Mouse (Mus musculus) fat pad, adult 2 months (tissue): Measurements from ENCODE around the gene Cnih3.
A peak's percentile ranks its signal among the peaks of the same experiment; 100 is the strongest.

Experiments used
- DNase-seq: peaks from one replicate; pipeline ENCODE4 v3.0.0-alpha.2; 2011; ENCODE audit warnings: low read depth, low spot score; ENCODE audit errors: extremely low read depth

Gene Cnih3

DNA sequence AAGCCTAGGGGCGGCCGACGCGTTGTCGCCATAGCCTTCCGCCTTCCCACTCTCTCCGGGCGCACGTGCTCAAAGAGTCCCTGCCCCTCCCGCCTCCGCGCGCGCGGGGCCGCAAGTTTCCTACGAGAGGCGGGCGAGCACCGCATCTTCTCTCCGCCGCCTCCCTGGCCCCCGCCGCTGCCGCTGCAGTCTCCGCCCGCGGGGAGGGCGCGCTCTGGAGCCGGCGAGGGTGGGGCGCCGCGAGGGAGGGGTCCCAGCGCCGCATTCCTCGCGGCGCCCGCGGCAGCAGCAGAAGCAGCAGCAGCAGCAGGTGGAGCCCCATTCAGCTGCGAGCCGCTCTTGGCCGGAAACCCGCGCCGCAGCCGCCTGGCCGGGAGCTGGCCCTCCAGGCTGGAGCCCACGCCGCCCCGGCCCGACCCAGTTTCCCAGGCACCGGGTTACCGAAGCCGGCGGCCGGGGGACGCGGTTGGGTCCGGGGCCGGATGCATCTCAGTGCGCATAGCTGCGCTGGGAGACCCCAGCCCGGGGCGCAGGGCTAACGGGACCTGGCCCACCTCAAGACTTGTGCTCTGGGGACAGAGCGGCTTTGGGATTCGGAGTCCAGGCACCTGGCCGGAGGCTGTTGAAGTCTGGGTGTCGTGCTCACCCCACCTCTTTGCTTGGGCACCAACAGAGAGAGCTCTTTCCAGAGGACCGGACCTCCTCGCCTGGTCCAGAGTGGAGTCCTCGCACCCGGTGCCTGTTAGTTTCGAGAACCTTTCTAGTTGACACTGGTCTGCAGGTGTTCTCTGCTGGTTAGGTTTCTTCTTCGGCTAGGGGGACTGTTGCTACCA lies at the start of gene Cnih3:
TSS of gene Cnih3 (plus strand) at position 262 of the 833 bp plus-strand sequence.
- DNase-seq, result no peak

DNA sequence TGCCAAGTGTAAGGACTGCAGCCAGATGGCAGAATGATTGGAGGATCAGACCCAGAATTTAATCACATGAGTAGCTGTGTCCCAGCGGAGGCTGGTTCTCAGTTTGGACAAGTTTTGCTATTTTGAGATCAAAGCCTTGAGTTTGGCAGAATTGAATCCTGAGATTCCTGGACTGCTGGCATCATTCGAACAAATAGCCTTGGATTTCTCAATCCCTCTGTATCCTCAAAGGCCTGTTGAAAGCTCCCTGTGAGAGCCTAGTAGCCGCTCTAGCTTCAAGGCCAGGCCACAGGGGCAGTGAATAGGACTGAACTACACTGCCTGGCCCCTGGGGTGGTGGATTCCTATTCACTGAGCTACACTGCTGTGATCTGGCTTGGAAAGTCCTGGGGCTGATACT lies 44.4 kb upstream of the Cnih3 start:
- no peak for DNase-seq

DNA sequence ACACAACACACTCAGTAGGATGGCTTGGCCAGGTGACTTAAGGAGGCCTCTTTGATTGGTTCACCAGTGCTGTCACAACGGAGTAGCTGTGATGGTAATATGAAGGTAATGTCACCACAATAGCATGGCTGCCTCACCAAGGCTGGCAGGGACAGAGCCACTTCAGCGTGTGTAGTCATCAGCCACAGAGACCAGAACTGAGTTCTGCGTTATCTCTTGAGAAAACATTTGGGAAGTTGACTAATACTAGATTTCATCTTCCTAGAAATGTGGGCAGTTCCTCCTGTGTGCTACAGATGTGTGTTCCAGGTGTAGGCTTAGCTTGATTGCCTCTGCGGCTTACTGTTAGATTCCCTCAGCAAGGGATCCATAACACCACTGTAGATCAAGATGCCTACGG lies 41.7 kb upstream of the Cnih3 start:
- DNase-seq, result no peak

DNA sequence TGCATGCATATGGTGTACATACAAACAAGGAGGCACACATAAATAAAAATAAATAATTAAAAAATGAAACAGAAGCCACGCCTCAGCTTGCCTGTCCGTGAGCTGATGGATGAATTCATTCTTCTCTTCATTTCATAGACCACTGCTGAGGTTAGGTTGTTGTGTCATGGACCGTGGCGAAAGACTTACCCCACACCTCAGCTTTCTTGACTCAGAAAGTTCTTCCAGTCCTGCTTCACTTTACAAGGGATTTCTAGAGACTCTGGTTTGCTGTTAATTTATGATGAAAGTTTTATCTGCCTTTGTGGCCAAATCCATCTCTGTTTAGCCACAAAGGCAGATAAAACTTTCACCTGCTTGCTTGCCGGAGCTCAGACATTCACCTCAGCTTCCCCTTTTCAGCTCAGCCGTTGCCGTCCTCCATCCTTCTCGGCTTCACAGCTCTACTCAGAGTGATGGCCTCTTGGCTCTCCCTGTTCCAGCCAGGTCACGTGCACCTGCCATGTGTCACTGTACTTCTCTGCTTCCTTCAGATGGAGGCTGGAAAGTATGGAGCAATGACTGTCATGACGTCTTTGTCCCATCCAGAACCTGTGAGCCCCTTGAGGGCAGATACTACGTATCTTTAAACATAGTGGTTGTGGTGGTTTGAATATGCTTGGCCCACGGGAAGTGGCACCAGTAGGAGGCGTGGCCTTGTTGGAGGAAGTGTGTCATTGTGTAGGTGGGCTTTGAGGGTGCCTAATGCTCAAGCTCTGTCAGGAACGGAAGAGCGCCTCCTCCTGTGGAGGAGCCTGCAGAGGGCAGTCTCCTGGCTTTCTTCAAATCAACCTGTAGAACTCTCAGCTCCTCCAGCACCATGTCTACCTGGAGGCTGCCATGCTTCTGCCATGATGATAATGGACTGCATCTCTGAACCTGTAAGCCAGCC lies 40.0 kb upstream of the Cnih3 start:
- DNase-seq, result no peak

DNA sequence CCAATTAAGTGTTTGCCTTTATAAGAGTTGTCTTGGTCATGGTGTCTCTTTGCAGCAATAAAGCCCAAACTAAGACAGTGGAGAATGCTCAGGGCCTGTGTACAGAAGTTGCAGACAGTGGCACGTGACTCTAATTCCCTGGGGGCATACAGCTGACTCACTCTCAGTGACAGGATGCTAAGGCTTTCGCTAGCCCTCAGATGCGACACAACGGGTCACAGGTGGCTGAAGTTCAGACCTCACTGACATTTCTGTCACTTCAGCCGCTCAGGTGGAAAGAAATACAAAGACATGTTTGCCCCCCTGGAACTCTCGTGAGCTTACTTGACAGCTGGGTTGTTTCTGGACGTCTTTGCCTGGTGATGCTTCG lies 39.4 kb upstream of the Cnih3 start:
- no peak for DNase-seq

DNA sequence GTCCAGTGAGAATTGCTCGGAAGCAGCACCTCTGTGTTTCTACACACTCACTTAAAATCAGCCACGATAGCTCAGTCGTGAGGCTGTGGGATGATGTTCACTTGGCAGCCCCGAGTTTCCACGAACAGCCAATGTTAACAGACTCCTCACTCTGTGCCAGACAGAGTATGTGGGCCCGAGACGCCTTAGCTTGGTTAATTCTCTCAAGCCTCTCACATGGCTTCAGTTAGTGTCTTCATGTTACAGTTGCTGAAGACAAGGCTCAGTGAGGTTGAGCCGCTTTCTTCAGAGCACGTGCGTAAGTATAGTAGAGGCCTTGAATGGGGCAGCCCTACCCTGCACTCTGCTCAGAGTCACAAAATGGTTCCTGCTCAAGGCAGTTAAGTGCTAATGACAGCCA lies 38.1 kb upstream of the Cnih3 start:
- DNase-seq, result no peak

DNA sequence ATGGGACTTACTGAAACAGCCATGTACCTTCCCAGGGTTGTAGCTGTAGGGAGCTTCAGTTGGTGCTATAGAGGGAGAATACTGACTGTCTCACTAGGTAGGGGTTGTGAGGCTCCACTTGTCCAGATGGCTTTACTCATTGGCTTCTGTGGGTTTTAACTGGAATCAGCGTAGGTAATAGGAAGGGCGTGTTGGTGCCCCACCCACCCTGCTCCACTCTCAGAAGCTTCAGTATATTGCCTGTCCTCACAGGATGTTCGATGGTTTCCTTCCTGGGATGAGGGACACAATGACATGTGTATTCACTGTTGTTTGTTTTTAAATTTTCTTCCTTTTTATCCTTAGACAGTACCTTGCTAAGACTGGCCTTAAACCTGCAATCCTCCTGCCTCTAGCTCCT lies 37.1 kb upstream of the Cnih3 start:
- DNase-seq, result no peak

DNA sequence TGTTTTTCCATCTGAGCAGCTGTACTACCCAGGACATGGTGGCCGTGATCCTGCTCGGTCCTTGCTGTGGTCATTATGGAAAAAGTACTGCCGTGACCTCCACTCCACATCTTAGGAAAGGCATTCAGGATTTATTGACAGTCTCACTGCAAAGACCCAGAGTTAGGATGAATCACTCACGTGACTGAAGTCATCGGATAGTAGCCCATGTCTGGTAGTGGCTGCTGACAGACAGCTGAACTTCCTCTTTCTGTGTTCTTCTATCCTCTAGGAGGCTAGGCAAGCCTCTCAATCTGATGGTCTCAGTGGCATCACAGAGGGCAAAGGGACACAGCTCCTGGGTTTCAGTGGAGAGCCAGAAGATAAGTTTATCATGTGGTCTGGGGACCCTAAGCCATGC lies 35.9 kb upstream of the Cnih3 start:
- DNase-seq, result no peak

DNA sequence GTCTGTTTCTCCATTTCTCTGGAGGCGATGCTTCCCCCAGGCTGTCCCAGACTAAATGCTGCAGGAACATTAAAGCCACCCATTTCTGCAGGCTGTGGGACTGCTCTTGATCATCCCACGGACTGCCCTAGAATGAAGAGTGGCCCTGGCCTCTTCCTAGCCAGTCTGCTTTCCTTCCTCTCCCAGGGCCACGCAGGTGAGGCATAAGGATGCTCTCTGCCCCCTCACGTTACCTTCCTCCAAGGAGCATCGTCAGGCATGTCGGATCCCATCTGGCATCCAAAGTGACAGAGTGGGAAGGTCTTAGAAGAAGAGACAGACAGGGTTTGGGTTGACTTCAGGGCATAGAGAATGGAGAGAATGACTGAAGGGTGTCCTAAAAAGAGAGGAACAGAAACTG lies 33.0 kb upstream of the Cnih3 start:
- DNase-seq, result no peak

DNA sequence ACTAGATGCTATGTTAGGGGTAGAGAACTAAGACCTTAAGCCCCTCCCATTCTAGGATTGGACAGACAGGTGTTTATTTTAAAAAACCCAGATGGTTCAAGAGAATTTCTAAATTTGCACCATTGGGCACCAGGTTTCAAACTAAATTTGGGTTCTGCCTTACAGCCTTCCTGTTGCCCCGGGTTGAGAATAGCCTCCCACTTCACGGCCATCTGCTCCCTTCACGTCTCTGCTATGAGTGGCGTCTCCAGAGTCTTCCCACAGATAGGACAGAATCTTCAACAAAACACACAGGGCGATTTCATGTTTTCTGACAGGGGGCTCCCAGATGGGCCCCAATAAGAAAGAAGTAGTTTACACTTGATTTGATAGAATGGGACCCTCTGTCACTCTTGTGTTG lies 31.3 kb upstream of the Cnih3 start:
- DNase-seq, result no peak

DNA sequence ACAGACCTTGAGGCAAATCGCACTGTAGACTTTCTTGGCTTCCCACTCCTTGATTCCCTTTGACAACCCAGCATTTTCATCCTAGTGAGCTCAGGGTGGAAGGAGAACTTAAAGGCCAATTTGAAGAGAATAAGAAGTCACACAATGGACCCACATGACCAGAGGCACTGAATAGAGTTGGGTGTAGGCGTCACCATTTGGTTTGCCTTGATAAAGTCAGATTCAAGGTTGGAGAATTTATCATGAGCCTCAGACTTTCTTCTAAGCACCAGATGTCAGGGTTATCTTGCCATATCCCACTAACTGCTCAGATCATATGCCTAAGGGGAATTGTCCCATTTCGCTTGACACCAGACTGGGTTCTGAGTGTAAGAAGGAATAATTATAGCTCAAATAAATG lies 29.3 kb upstream of the Cnih3 start:
- no peak for DNase-seq

DNA sequence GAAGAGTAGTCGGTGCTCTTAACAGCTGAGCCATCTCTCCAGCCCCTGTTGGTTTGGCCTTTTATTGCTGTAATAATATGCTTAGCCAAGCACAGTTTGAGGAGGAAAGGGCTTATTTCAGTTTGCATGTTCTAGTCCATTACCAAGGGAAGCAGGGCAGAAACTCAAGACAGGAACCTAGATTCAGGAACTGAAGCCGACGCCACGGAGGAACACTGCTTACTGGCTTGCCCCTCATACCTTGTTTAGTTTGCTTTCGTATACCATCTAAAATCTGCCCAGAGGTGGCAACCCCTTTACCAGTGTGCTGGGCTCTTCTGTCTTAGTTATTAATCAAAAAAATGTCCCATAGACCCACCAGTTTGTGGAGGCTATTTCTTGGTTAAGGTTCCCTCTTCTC lies 25.3 kb upstream of the Cnih3 start:
- no peak for DNase-seq

DNA sequence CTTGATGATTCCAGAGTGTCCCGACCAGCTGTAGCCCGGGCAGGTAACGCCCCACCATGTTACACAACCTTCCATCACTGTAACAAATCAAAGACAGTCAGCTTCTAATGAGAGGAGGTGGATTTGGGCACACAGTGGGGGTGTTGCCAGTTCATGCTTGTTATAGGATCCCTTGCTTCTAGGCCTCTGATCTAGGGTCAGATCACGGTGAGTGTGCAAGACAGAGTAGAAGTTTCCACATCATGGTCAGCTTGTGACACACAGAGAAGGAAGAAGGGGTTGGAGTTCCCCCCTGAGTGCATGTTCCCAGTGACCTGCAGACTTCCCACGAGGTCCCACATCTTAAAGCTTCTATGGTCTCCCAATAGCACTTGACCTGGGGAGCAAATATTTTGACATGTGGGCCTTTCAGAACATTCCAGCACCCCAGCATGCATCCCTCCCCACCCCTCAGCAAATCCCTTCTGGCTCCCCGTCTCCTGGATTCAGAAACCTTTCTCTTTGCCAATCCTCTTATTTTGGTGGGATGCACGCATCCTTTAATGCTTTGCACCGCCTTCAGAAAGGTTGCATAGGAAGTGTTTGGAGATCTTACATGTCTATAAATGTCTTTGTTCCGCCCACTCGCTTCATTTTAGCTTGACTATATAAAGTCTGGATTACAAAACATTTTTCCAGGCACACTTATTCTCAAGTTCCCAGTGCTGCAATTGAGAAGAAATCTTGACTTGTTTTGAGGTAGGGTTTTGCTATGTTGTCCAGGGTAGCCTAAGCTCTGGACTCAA lies 24.6 kb upstream of the Cnih3 start:
- DNase-seq, result peak; percentile 42

DNA sequence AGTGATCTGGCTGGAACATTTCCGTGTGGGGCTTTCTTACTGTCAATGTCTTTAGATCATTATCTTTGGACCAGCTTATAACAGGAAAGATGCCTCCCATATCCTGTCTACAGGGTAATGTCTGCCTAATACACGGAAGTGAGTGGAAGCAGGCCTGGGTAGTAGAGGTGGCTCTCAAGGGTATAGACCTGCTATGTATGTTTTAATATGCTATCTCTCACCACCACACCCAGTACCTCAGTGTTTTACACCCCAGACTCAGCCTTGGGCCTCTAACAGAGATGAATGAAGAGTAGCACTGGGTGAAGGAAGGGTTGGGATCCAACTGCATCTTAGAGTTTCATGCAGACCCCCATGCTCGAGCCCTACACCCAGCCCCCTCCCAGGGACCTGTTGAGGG lies 23.3 kb upstream of the Cnih3 start:
- DNase-seq, result no peak

DNA sequence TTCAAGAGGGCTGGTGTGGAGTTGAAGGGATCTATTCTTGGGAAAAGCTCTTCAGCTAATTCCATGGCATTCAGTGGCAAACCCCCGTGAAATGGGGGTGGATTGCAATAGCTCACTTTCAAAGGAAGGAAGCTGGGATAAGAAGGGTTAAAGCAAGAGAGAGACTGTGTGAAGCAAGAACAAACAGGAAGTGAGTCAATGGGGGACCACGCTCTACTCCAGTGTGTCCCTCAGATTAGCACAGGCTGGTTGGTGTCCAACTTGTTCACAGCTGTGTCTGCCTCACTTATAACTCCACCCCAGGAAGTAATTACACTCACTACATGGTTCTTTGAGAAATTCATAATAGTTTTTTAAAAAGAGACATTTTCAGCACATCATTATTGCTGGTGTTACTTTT lies 19.8 kb upstream of the Cnih3 start:
- DNase-seq, result no peak

DNA sequence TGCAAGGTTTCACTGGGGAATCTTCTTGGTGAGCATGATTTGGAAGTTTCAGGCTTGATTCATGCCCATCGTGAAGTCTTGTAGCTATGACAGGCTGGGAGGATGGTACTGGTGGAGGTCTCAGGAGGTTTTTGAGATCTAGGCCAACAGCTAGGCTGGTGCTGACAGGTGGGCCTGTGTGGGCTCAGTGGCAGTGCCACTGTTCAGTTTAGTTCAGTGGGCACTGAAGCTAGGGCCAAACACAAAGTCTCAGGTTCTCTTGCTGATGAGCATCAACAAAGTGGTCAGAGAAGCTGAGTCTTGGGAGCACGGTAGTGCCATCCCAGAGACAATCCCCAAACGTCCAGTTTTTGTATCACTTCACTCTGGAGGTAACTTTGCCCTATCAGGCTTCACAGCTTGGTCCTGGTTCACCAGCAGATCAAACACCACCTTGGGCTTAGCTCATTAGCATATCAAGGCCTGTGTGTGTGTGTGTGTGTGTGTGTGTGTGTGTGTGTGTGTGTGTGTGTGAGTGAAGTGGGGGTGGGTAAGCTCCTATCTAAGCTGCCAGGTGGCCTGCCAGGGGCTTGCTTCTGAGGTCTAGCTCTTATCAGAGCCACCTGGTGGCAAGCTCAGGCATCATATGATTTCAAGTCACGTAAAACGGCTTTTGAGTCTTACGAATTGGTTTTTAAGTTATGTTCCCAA lies 18.0 kb upstream of the Cnih3 start:
- DNase-seq, result no peak

DNA sequence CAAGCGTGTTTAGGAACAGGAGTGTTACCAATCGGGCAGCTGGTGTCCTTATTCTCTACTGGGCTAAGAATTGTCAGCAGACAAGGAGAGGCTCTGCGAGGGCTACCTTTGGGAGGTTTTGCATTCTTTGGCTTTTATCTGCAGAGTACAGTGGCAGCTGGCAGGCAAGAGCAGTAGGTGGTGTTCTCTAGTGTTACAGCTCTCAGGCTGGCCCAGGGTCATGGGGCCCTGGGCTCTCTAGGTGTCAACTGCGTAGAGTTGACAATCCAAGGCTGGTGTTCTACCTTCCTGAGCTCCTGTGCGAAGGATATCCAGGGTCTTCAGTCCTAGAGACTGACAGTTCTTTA lies 17.4 kb upstream of the Cnih3 start:
- DNase-seq, result no peak

DNA sequence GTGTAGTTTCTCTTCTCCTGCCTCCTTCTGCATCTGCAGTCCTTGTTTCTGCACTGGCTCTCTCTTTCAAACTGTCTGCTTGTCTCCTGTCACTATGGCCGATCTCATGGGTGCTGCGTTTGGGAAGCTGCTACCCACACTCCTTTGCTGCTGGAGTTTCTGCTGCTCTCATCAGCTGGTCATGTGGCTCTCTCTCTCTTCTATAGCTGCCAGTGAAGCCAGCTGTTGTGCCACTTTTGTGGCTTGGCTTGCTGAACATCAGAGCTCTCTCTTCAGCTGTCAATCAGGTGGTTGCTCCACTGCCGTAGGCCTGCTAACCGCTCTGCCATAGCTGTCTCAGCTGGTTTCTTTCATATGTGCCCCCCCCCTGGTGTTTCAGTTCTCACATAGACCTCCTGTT lies 17.0 kb upstream of the Cnih3 start:
- no peak for DNase-seq

DNA sequence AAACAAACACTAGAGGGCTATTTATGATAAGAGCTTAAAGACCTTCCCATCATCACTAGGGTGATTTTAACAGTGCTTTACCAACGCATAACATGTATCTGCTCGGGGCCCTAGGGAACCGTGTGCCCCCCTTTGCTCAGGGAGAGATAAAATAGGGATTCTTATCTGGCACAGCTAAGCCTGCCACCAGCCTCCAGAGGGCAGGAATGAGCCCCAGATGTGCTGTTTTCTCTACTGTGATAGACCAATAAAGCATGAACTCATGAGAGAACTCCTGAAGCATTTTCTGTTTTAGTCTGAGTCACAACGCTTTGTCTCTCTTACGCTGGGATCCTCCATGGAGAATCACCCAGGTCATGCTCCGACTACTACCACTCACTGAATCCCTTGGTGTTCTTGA lies 15.6 kb upstream of the Cnih3 start:
- no peak for DNase-seq

DNA sequence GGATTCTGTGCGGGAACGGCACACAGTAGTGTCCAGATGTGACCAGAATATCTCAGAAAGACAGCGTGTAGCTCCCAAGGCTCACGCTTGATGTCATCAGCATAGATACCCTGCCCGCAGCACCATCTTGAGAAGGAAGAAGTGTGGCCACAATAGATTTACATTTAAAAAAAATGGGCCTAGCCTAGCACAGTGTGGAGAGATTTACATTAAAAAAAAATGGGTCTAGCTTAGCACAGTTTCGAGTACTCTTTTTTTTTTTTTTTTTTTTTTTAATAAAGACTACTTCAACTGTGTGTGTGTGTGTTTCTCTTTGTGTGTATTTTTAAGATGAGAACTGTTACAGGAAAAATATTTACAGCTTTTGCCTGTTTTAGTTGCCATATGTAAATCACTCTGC lies 13.3 kb upstream of the Cnih3 start:
- no peak for DNase-seq

DNA sequence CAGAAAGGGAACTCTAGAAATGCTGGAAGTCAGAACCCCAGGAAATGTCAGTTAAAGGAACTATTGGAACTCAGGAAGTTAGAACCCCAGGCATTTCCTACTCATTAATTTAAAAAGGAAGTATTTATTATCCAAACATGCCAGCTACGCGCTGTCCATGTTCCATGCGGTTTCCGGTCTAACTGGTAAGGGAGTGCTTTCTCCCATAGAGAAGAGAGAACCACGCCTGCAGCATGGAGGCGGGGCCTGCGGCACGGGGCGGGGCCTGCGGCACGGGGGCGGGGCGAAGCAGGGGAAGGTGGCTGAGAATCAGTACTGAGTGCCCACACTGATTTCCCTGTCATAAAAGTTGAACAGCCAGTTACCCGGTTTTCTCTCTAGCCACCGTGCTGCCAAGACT lies 6.9 kb upstream of the Cnih3 start:
- no peak for DNase-seq
